Mouse (Mus musculus) hindbrain, embryonic 11.5 days (tissue): ENCODE measurements around the gene Ift122. TPM values are rescaled to one million over a fixed set of nuclear protein-coding genes. Genes with fewer than 3 reads are reported as not detected.

Experiments
- ATAC-seq: fragments of 200-750 bp; cut with Nextera tagmentation; 2 replicates; pipeline ENCODE4 v1.8.0; 2017; ENCODE audit warnings: mild to moderate bottlenecking, moderate TSS enrichment, moderate library complexity; ENCODE audit not compliant: low FRiP score
- DNase-seq: peaks from one replicate; pipeline ENCODE4 v3.0.0-alpha.2; 2015; ENCODE audit warnings: low spot score
- H3K27ac ChIP-seq: fragments of 300-500 bp; sonication (generic); 2 replicates; pipeline ENCODE4 v1.5.1; 2014; ENCODE audit warnings: mild to moderate bottlenecking, low read depth, low read length
- H3K27me3 ChIP-seq: fragments of 300-500 bp; sonication (generic); 2 replicates; pipeline ENCODE4 v1.6.1; 2014; ENCODE audit warnings: mild to moderate bottlenecking, low read length, moderate library complexity, mixed read lengths; ENCODE audit not compliant: control insufficient read depth, insufficient read depth
- H3K36me3 ChIP-seq: fragments of 300-500 bp; sonication (generic); 2 replicates; pipeline ENCODE4 v1.6.1; 2014; ENCODE audit warnings: mild to moderate bottlenecking, low read length, moderate library complexity, mixed read lengths; ENCODE audit not compliant: control insufficient read depth, insufficient read depth
- H3K4me1 ChIP-seq: fragments of 300-500 bp; sonication (generic); replicated peaks from 2 replicates; pipeline ENCODE4 v1.6.1; 2014; ENCODE audit warnings: low read length, mixed read lengths; ENCODE audit not compliant: control insufficient read depth, insufficient read depth
- H3K4me2 ChIP-seq: fragments of 300-500 bp; sonication (generic); replicated peaks from 2 replicates; pipeline ENCODE4 v1.6.1; 2014; ENCODE audit warnings: mild to moderate bottlenecking, low read depth, low read length
- H3K4me3 ChIP-seq: fragments of 300-500 bp; sonication (generic); 2 replicates; pipeline ENCODE4 v1.5.1; 2014; ENCODE audit warnings: low read depth, low read length
- H3K9ac ChIP-seq: fragments of 300-500 bp; sonication (generic); 2 replicates; pipeline ENCODE4 v1.6.1; 2014; ENCODE audit warnings: low read depth, low read length
- H3K9me3 ChIP-seq: fragments of 300-500 bp; sonication (generic); 2 replicates; pipeline ENCODE4 v1.6.1; 2016; ENCODE audit warnings: low read length; ENCODE audit not compliant: control insufficient read depth
- WGBS: fragments of 180-500 bp; shearing (Covaris S2); extraction: QIAGEN DNeasy Blood & Tissue Kit; methylation state at CpG from one replicate; pipeline ENCODE4 v1.1.7; 2014; 5-methylcytosine and 5-hydroxymethylcytosine counted together
- polyA plus RNA-seq: library from polyadenylated mRNA; unstranded; fragments of >200 nt; fragmentation: Nextera tagmentation; extraction: Ambion mirVana; gene quantifications from 2 replicates; pipeline ENCODE4 v1.2.1, GENCODE M21; 2014

The Ift122 gene
- polyA plus RNA-seq, 1 experiment from 2014 or later = 22.5 TPM

DNA sequence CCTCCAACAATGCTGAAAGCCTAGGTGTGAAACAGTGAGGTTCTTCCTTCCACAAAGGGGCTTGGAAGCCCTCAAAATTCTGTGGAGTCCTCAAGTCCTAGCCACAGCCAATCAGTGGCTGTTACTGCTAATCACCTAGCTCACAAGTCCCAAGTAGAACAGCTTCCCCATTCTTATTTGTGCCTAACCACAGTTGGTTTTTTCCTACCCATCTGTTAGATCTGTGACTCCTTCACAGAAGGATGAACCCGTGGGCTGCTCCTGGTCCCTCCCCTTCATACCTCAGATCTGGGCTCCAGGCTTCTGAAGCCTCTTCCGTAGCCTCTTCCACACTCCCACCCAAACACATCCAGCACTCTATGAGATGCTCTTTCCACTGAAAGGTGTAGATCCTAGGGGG, 53.6 kb downstream of the Ift122 start:
- Histone ChIP-seq H3K27ac (no peak overlapping the region), H3K36me3 (no peaks in the 10 kb centered on the region; the same call in 1 of the 2 replicates), H3K9me3 (no peaks in the 10 kb centered on the region), H3K9ac (no peak overlapping the region), H3K4me1 (no peaks in the 10 kb centered on the region), H3K4me2 (no peak overlapping the region), H3K4me3 (no peak overlapping the region), H3K27me3 (no peaks in the 10 kb centered on the region)
- DNase-seq = no peak
- 88% methylated on average over 2 of the region's 2 CpGs for WGBS
- no peak for ATAC-seq

DNA sequence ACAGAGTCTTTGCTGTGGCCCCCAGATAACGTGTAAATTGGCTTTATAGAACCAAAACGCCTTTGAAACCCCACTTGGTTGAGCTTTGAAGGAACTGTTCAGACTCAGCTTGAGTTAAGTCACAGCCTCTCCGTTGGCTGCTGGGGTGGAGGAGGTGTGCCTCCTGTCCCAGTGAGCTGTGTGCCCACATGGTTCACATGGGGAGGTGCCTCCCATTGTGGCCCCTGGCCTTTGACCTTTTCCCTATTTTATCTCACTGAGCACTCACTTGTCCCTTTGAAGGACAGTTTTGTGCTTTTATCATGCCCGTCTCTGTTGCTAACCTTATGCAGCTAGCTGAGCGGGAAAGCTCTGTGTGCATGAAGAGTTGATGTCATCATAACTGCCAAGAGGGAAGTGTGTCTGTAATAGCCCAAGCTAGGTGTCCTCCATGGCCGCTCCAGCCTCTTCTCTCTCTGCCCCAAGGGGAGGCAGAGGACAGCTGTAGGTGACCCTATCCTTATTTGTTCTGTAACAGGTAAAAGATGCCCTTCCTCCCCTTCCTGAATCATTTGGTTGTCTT, 55.2 kb downstream of the Ift122 start:
- H3K36me3 ChIP-seq = no peaks in the 10 kb centered on the region; the same call in 1 of the 2 replicates
- H3K27me3 ChIP-seq = no peaks in the 10 kb centered on the region
- H3K27ac ChIP-seq = no peak overlapping the region
- no peak overlapping the region for H3K4me3 ChIP-seq
- H3K4me1 ChIP-seq = no peaks in the 10 kb centered on the region
- no peak overlapping the region for H3K9ac ChIP-seq
- no peak for ATAC-seq
- H3K9me3 ChIP-seq = no peaks in the 10 kb centered on the region
- WGBS = 41% methylated on average over 6 of the region's 6 CpGs
- H3K4me2 ChIP-seq = no peak overlapping the region
- DNase-seq = no peak

DNA sequence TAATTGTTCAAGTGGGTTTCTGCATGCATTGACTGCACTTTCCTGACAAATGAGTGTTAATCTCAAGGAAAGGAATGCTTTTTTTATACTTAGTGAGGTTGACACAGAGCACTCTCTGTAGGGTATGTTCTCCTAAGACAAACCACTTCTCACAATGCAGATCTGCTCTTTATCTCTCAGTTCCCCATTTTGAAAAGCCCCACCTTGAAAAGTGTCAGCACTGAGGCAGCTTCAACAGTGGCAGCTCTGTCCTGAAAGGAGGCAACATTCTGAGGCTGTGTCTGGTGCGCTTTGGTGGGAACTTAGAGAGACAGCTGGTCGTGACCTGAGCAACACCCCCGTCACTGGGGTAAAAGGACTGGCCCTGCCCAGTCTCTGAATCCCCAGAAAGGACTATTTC, 55.8 kb downstream of the Ift122 start:
- no peaks in the 10 kb centered on the region for H3K27me3 ChIP-seq
- DNase-seq = no peak
- WGBS = 42% methylated on average over 3 of the region's 3 CpGs
- H3K27ac ChIP-seq = no peak overlapping the region
- H3K36me3 ChIP-seq = no peaks in the 10 kb centered on the region; the same call in 1 of the 2 replicates
- H3K4me2 ChIP-seq = no peak overlapping the region
- H3K9me3 ChIP-seq = no peaks in the 10 kb centered on the region
- H3K4me1 ChIP-seq = no peaks in the 10 kb centered on the region
- H3K9ac ChIP-seq = no peak overlapping the region
- H3K4me3 ChIP-seq = no peak overlapping the region
- no peak for ATAC-seq

DNA sequence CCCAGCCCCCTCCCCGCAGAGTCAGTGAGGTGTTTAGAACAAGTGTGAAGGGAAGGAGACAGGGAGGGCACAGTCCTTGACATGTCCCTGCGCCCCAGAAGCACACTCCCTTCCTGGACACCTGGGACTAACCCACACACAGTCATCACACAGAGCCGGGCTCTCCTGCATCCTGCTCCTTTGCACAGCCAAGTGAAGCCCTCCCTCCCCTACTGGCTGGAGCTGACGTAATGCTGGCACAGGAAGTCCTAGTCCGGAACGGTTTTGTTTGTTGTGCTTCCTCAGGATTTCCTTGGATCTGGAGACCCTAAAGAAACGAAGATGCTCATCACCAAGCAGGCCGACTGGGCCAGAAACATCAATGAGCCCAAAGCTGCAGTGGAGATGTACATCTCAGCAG, 56.7 kb downstream of the Ift122 start:
- H3K9me3 ChIP-seq = no peaks in the 10 kb centered on the region
- H3K36me3 ChIP-seq = no peaks in the 10 kb centered on the region; the same call in 1 of the 2 replicates
- H3K9ac ChIP-seq = no peak overlapping the region
- H3K4me1 ChIP-seq = no peaks in the 10 kb centered on the region
- no peak overlapping the region for H3K4me2 ChIP-seq
- no peak overlapping the region for H3K4me3 ChIP-seq
- 65% methylated on average over 8 of the region's 8 CpGs for WGBS
- H3K27ac ChIP-seq = no peak overlapping the region
- H3K27me3 ChIP-seq = no peaks in the 10 kb centered on the region
- ATAC-seq (no peak), DNase-seq (no peak)

DNA sequence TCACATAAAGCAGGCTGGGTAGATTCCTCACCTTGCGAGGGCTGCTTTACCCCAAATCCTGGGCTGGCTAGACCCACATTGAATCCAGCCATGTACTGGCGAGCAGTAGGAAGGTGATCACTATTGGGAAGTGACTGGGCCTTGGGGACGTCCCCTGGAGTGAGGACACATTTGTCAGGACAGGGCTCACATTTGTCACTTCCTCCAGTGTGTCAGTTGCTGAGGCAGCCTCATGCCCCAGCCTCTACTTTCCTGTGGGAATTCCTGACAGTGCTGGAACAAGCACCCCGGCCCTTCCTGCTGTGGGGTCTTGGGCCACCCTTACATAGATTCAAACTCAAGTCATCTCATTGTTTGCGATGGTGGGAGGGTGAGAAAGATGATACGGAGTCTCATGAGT, 58.5 kb downstream of the Ift122 start:
- Histone ChIP-seq H3K27me3 (no peaks in the 10 kb centered on the region), H3K9me3 (no peaks in the 10 kb centered on the region), H3K4me1 (no peaks in the 10 kb centered on the region), H3K27ac (no peak overlapping the region), H3K4me2 (no peak overlapping the region), H3K36me3 (no peaks in the 10 kb centered on the region; the same call in 1 of the 2 replicates), H3K4me3 (no peak overlapping the region), H3K9ac (no peak overlapping the region)
- 74% methylated on average over 6 of the region's 6 CpGs for WGBS
- no peak for DNase-seq
- ATAC-seq = no peak

DNA sequence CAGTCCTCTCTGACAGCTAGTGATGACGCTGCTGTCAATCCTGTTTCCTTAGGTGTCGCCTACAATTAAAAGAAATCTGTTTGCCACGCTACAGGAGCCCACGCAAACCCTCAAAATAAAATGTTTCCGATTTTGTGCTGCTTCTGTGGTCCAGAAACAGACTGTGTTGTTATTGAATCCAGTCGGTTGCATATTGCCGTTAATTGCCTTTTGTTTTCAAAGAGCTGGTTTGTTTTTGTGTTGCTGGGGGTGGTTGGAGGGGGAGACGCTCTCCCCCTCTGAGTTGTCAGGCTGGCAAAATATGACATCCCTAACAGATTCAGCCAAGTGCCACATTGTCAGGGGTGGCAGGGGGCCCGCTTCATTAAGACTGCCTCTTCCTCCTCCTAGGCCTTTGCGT, 60.2 kb downstream of the Ift122 start:
- H3K4me2 ChIP-seq = no peak overlapping the region
- H3K27ac ChIP-seq = no peak overlapping the region
- H3K36me3 ChIP-seq = no peaks in the 10 kb centered on the region
- H3K4me3 ChIP-seq = no peak overlapping the region
- WGBS = 90% methylated on average over 10 of the region's 10 CpGs
- no peak overlapping the region for H3K9ac ChIP-seq
- H3K27me3 ChIP-seq = no peaks in the 10 kb centered on the region
- no peaks in the 10 kb centered on the region for H3K9me3 ChIP-seq
- no peaks in the 10 kb centered on the region for H3K4me1 ChIP-seq
- DNase-seq (no peak), ATAC-seq (no peak)

DNA sequence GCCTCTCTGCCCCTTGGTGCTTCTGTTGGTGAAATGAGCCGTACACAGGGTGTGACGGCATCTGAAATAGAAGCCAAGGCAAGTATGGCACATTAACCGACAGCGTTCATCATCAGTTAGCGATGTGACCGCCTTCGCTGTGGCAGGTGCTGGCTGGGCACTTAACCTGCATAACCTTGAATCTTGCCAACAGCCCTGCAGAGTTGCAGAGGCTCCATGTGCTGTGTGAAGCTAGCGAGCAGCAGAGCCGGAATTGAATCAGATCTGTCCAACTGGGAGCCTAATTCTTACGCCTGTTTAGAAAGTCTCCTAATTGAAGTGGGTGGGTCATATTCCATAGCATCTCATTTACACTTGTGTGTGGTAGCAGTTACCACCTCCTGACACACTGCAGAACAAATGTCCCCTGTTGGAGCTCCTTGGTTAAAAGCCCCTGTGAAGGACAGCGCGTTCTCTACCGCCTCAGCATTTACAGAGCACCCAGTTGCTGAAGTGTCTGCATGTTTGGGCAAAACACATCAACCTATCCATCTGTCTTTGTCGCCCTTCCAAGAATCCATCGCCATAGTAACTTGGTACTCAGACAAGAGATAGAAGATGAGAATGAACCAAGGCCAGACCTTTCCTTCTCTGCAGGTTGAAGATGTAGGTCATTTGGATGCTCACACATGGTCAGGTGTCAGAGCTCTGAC, 61.4 kb downstream of the Ift122 start:
- Histone ChIP-seq H3K36me3 (no peaks in the 10 kb centered on the region), H3K4me2 (no peak overlapping the region), H3K4me1 (no peaks in the 10 kb centered on the region), H3K4me3 (no peak overlapping the region), H3K9me3 (no peaks in the 10 kb centered on the region), H3K9ac (no peak overlapping the region), H3K27ac (no peak overlapping the region), H3K27me3 (no peaks in the 10 kb centered on the region)
- ATAC-seq (no peak), DNase-seq (no peak)
- WGBS = 87% methylated on average over 15 of the region's 15 CpGs

DNA sequence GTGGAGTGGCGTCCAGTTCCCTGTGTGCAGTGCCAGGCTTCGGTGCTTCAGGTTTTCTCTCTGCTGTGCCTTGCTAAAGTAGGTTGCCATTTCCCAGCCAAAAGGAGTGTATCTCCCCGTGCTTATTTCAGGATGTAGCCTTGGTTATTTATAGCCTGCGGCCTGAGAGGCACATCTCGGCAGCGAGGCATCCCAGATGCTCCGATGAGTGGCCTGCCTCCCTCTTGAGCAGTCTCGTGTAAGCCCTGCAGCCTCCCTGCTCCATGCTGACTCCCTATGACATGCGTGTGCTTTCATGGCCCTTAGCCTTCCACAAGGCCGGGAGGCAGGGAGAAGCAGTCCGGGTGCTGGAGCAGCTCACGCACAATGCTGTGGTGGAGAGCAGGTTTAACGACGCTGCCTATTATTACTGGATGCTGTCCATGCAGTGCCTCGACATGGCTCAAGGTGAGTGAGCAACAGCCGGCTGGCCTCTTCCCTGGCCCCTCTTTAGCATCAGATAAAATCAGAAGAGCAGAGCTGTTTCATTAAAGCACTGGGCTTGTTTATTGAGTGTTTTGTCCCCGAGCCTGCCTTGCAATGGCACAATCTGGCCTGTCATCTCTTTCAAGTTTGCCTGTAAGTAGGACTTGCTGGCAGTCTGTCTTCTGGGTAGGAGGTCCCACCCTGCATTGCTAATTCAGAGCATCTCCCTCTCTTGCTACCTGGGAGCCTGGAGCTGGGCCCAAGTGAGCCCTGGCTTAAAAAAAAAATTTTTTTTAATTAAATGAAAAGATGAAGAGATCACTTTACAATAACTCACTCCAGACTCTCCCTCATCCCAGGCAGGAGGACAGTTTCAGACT, 62.6 kb downstream of the Ift122 start:
- no peak for ATAC-seq
- Histone ChIP-seq H3K27me3 (no peaks in the 10 kb centered on the region), H3K9me3 (no peaks in the 10 kb centered on the region), H3K9ac (no peak overlapping the region), H3K4me3 (no peak overlapping the region), H3K27ac (no peak overlapping the region), H3K4me2 (no peak overlapping the region), H3K4me1 (no peaks in the 10 kb centered on the region), H3K36me3 (no peaks in the 10 kb centered on the region)
- WGBS = 85% methylated on average over 17 of the region's 17 CpGs
- no peak for DNase-seq
